Mouse (Mus musculus) neural tube, embryonic 12.5 days (tissue): ENCODE results near the gene Lst1. TPM values are rescaled to one million over a fixed set of nuclear protein-coding genes. Genes with fewer than 3 reads are reported as not detected.
A peak's percentile ranks its signal among the peaks of the same experiment; 100 is the strongest.

Experiments
- ATAC-seq: fragments of 200-750 bp; cut with Nextera tagmentation; 2 replicates; pipeline ENCODE4 v1.8.0; 2017; ENCODE audit warnings: low read depth, mild to moderate bottlenecking, moderate TSS enrichment, moderate library complexity; ENCODE audit not compliant: low FRiP score
- H3K27ac ChIP-seq: fragments of 300-500 bp; sonication (generic); 2 replicates; pipeline ENCODE4 v1.5.1; 2016
- H3K27me3 ChIP-seq: fragments of 300-500 bp; sonication (generic); replicated peaks from 2 replicates; pipeline ENCODE4 v1.6.1; 2016; ENCODE audit warnings: mild to moderate bottlenecking
- H3K36me3 ChIP-seq: fragments of 300-500 bp; sonication (generic); 2 replicates; pipeline ENCODE4 v1.6.1; 2016; ENCODE audit warnings: mild to moderate bottlenecking
- H3K4me1 ChIP-seq: fragments of 300-500 bp; sonication (generic); 2 replicates; pipeline ENCODE4 v1.6.1; 2016
- H3K4me2 ChIP-seq: fragments of 300-500 bp; sonication (generic); replicated peaks from 2 replicates; pipeline ENCODE4 v1.6.1; 2016; ENCODE audit warnings: mild to moderate bottlenecking
- H3K4me3 ChIP-seq: fragments of 300-500 bp; sonication (generic); 2 replicates; pipeline ENCODE4 v1.5.1; 2016
- H3K9ac ChIP-seq: fragments of 300-500 bp; sonication (generic); 2 replicates; pipeline ENCODE4 v1.6.1; 2016; ENCODE audit warnings: mild to moderate bottlenecking
- H3K9me3 ChIP-seq: fragments of 300-500 bp; sonication (generic); 2 replicates; pipeline ENCODE4 v1.6.1; 2016; ENCODE audit warnings: mild to moderate bottlenecking
- WGBS: fragments of 180-500 bp; shearing (Covaris S2); methylation state at CpG from one replicate; pipeline ENCODE4 v1.1.7; 2016; 5-methylcytosine and 5-hydroxymethylcytosine counted together
- polyA plus RNA-seq: library from polyadenylated mRNA; unstranded; fragments of >200 nt; fragmentation: Nextera tagmentation; extraction: Ambion mirVana; gene quantifications from 2 replicates; pipeline ENCODE4 v1.2.1, GENCODE M21; 2016

Gene Lst1
- polyA plus RNA-seq, 1 experiment from 2014 or later, result 6.8 TPM

DNA sequence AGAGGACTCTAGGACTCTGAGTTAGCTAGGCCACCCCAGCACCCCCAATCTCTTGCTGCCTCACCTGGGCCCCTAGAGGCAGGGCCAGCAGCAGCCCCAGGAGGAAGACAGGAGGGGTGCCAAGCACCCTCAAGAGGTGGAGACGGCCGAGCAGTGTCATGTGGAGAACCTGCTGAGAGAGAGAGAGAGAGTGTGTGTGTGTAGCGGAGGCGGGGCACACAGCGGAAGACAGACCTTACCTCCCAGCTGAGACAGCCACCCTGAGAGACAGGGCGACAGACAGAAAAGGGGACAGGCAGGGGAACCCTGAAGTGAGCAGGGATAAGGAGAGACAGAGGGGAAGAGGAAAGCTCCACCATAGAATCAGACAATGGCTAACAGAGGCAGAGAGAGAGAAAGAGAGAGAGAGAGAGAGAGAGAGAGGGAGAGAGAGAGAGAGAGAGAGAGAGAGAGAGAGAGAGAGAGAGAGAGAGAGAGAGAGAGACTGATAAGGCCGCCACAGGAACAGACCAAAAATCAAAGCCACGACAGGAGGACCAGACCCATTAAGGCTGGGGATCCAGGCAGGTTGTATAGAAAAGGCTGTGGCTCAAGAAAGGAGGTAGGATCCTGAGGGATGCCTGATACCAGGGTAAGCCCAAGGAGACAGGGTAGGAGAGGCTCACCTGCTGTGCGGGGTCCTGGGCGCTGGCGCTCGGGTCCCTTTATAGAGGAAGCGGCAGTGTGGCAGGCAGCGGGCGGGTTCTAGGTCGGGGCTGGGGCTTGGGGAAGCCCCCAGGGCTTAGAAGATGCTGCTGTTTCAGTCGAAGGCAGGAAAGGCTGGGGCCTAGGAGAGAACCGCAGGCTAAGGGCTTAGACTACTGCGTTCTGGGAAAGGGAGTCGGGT lies 16.5 kb upstream of the Lst1 start, which contains the start of gene Lta:
Lta (minus strand) TSS at position 858 of the 886 bp plus-strand sequence.
- Histone ChIP-seq H3K4me2 (no peak within 1 kb of the TSS), H3K9ac (no peak within 1 kb of the TSS), H3K36me3 (no peaks in the 10 kb centered on the region), H3K4me1 (no peaks in the 10 kb centered on the region), H3K27ac (no peak within 1 kb of the TSS), H3K27me3 (peaks cover 18% of the 10 kb centered on the region), H3K4me3 (no peak within 1 kb of the TSS), H3K9me3 (no peaks in the 10 kb centered on the region)
- no peak for ATAC-seq
- 40% methylated on average over 20 of the region's 20 CpGs for WGBS

GRCm38 (mm10) chr17:35202442-35202841 lies 14.2 kb upstream of the Lst1 start:
- 82% methylated on average over 4 of the region's 4 CpGs for WGBS
- no peaks in the 10 kb centered on the region for H3K4me1 ChIP-seq
- no peak overlapping the region for H3K4me3 ChIP-seq
- H3K36me3 ChIP-seq, result no peaks in the 10 kb centered on the region
- no peak overlapping the region for H3K9ac ChIP-seq
- ATAC-seq, result no peak
- no peaks in the 10 kb centered on the region for H3K9me3 ChIP-seq
- no peak overlapping the region for H3K4me2 ChIP-seq
- peaks cover 19% of the 10 kb centered on the region for H3K27me3 ChIP-seq
- no peak overlapping the region for H3K27ac ChIP-seq

GRCm38 (mm10) chr17:35201787-35202186 lies 13.5 kb upstream of the Lst1 start, which contains the start of gene Tnf:
Gene Tnf, minus strand, starts transcription at chr17:35202007.
- no peak within 1 kb of the TSS for H3K4me3 ChIP-seq
- H3K4me2 ChIP-seq, result no peak within 1 kb of the TSS
- no peak within 1 kb of the TSS for H3K27ac ChIP-seq
- no peaks in the 10 kb centered on the region for H3K9me3 ChIP-seq
- H3K4me1 ChIP-seq, result no peaks in the 10 kb centered on the region
- no peak for ATAC-seq
- 35% methylated on average over 13 of the region's 13 CpGs for WGBS
- peaks cover 23% of the 10 kb centered on the region for H3K27me3 ChIP-seq
- no peak within 1 kb of the TSS for H3K9ac ChIP-seq
- no peaks in the 10 kb centered on the region for H3K36me3 ChIP-seq

GRCm38 (mm10) chr17:35201128-35201527 lies 12.9 kb upstream of the Lst1 start:
- H3K9ac ChIP-seq, result no peak overlapping the region
- no peak overlapping the region for H3K4me3 ChIP-seq
- WGBS, result 82% methylated on average over 11 of the region's 11 CpGs
- H3K27ac ChIP-seq, result no peak overlapping the region
- no peaks in the 10 kb centered on the region for H3K36me3 ChIP-seq
- H3K4me1 ChIP-seq, result peaks cover 1% of the 10 kb centered on the region
- H3K27me3 ChIP-seq, result peaks cover 30% of the 10 kb centered on the region
- ATAC-seq, result no peak
- H3K9me3 ChIP-seq, result no peaks in the 10 kb centered on the region
- H3K4me2 ChIP-seq, result no peak overlapping the region

DNA sequence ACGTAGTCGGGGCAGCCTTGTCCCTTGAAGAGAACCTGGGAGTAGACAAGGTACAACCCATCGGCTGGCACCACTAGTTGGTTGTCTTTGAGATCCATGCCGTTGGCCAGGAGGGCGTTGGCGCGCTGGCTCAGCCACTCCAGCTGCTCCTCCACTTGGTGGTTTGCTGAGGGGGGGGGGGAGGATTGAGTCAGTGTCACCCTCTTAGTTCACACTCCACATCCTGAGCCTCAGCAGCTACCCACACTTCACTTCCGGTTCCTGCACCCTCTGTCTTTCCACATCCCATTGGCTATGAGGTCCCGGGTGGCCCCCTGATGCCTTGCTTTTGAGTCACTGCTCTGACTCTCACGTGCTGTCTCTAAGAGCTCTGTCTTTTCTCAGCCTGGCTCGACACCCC lies 12.2 kb upstream of the Lst1 start:
- Histone ChIP-seq H3K36me3 (no peaks in the 10 kb centered on the region), H3K27ac (no peak overlapping the region), H3K4me3 (no peak overlapping the region), H3K27me3 (peaks cover 37% of the 10 kb centered on the region), H3K9ac (no peak overlapping the region), H3K4me2 (no peak overlapping the region), H3K4me1 (peaks cover 9% of the 10 kb centered on the region), H3K9me3 (no peaks in the 10 kb centered on the region)
- WGBS, result 92% methylated on average over 11 of the region's 11 CpGs
- no peak for ATAC-seq

DNA sequence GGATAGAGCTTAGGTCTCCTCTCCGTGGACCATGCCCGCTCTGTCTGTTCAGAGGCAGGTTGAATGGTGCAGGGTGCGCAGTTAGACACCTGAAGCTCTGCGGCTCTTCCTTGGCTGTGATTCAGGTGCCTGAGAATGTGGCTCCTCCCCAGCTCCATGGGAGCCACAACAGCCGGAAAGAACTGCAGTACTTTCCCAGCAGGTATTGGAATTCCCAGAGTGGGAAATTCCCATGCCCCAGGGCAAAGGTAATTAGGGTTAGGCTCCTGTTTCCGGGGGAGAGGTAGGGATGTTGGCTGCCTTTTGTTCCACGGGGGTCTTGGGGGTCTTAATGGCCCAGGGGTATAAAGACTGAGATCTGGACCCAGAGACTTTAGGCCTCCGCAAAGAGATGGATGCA lies 10.7 kb upstream of the Lst1 start:
- H3K4me3 ChIP-seq, result no peak overlapping the region
- peaks cover 44% of the 10 kb centered on the region for H3K27me3 ChIP-seq
- no peaks in the 10 kb centered on the region for H3K36me3 ChIP-seq
- no peak overlapping the region for H3K9ac ChIP-seq
- no peak for ATAC-seq
- H3K9me3 ChIP-seq, result no peaks in the 10 kb centered on the region
- H3K27ac ChIP-seq, result no peak overlapping the region
- peaks cover 9% of the 10 kb centered on the region for H3K4me1 ChIP-seq
- no peak overlapping the region for H3K4me2 ChIP-seq
- WGBS, result 21% methylated on average over 8 of the region's 8 CpGs

DNA sequence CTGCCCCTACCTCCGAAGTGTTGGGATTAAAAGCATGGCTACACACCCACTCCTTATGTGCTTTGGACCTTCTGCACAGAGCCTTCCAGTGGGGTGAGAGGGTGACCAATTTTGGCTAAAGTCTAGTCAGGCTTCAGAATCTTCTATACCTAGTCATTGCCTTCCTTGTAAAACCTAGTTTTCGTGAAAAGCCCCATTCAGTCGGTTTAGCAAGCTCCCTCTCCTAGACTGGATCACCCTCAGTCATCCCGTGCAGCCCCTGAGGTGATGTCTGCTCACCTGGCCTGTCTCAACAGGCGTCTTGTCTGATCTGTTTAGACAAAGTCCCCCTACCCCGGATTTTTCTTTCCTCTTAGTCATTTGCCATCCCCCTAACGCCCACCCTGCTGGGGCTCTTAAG lies 9.8 kb upstream of the Lst1 start:
- Histone ChIP-seq H3K9me3 (no peaks in the 10 kb centered on the region), H3K4me2 (no peak overlapping the region), H3K36me3 (no peaks in the 10 kb centered on the region), H3K9ac (no peak overlapping the region), H3K4me1 (peaks cover 9% of the 10 kb centered on the region), H3K27ac (no peak overlapping the region), H3K4me3 (no peak overlapping the region), H3K27me3 (peaks cover 44% of the 10 kb centered on the region)
- WGBS, result 70% methylated on average over 7 of the region's 7 CpGs
- no peak for ATAC-seq

DNA sequence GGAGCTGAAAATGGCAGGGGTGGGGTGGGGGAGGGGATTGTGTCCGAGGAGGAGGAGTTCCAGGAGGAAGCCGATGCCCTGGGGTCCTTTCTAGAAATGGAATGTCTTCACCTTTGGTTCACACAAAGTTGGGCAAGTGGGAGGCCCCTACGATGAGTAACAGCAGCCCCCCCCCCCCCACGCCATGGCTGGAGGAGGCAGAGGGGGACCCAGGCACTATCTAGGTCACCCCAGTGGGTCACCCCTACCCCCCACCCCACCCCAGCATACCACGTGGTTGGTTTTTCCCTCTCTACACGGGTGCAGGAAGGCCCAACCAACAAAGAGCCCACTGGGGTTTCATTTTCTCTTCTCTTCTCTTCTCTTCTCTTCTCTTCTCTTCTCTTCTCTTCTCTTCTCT lies 8.9 kb upstream of the Lst1 start:
- WGBS, result 59% methylated on average over 6 of the region's 6 CpGs
- Histone ChIP-seq H3K4me2 (no peak overlapping the region), H3K27me3 (peaks cover 41% of the 10 kb centered on the region), H3K4me3 (no peak overlapping the region), H3K4me1 (peaks cover 9% of the 10 kb centered on the region), H3K36me3 (no peaks in the 10 kb centered on the region), H3K9me3 (no peaks in the 10 kb centered on the region), H3K27ac (no peak overlapping the region), H3K9ac (no peak overlapping the region)
- no peak for ATAC-seq

DNA sequence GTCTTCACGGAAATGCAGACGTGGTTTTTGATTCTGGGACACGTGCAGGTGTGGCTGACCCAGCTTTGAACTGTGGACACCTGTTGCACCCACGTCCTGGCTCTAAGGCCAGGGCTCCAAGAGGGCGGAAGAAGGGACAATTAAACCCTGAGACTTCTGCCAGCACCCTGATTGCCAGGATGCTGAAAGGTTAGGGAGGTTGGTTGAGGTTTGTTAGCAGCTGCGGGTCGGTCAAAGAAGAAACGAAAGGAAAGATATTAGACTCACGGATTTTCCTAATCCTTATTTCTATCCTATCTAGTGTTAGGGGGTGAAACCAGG lies 8.0 kb upstream of the Lst1 start:
- H3K4me3 ChIP-seq, result peak overlapping the region; percentile 36
- H3K27ac ChIP-seq, result no peak overlapping the region
- no peaks in the 10 kb centered on the region for H3K9me3 ChIP-seq
- peaks cover 37% of the 10 kb centered on the region for H3K27me3 ChIP-seq
- H3K4me2 ChIP-seq, result peak overlapping the region; percentile 71
- H3K36me3 ChIP-seq, result no peaks in the 10 kb centered on the region
- no peak overlapping the region for H3K9ac ChIP-seq
- ATAC-seq, result no peak
- 31% methylated on average over 9 of the region's 9 CpGs for WGBS
- H3K4me1 ChIP-seq, result peaks cover 9% of the 10 kb centered on the region

- ATAC-seq, result peak; percentile 74; the same call in 1 of the 2 replicates
- peak overlapping the region; percentile 71 for H3K4me2 ChIP-seq
- H3K9ac ChIP-seq, result 0 out of 2 replicates have a peak overlapping the region, but pooled peaks have one; percentile 35
- H3K4me1 ChIP-seq, result peaks cover 9% of the 10 kb centered on the region
- peaks cover 37% of the 10 kb centered on the region for H3K27me3 ChIP-seq
- H3K9me3 ChIP-seq, result no peaks in the 10 kb centered on the region
- H3K4me3 ChIP-seq, result peak overlapping the region; percentile 36
- WGBS, result 2% methylated on average over 66 of the region's 66 CpGs
- H3K27ac ChIP-seq, result no peak overlapping the region
- H3K36me3 ChIP-seq, result no peaks in the 10 kb centered on the region
Observed at GRCm38 (mm10) chr17:35195631-35196320, 7.5 kb upstream of the Lst1 start.

- Histone ChIP-seq H3K9ac (0 out of 2 replicates have a peak overlapping the region, but pooled peaks have one; percentile 35), H3K27me3 (peaks cover 34% of the 10 kb centered on the region), H3K9me3 (no peaks in the 10 kb centered on the region), H3K4me2 (peak overlapping the region; percentile 71), H3K36me3 (no peaks in the 10 kb centered on the region), H3K4me1 (peaks cover 9% of the 10 kb centered on the region), H3K27ac (no peak overlapping the region), H3K4me3 (peak overlapping the region; percentile 36)
- 48% methylated on average over 19 of the region's 19 CpGs for WGBS
- ATAC-seq, result no peak
Observed at GRCm38 (mm10) chr17:35194844-35195630, 6.8 kb upstream of the Lst1 start.
